Mouse (Mus musculus) spleen, adult 2 months (tissue): ENCODE measurements around the gene Cacna1c. TPM values are rescaled to one million over a fixed set of nuclear protein-coding genes. Genes with fewer than 3 reads are reported as not detected.

Experiments
- DNase-seq, 2 experiments: peaks; one replicate each; pipeline versions ENCODE4 v3.0.0 to v3.0.0-alpha.2; 2012 to 2021; ENCODE audit warnings: low spot score in 2 of 2, low read depth in 1 of 2
- H3K27ac ChIP-seq: fragments of 200-500 bp; 2 replicates; pipeline ENCODE4 v1.5.1; 2012; ENCODE audit warnings: low read length, inconsistent platforms; ENCODE audit not compliant: insufficient read depth
- H3K27me3 ChIP-seq: fragments of 200-500 bp; 2 replicates; pipeline ENCODE4 v1.6.1; 2012; ENCODE audit warnings: mild to moderate bottlenecking, moderate library complexity, low read length, inconsistent platforms; ENCODE audit not compliant: control insufficient read depth, insufficient read depth
- H3K36me3 ChIP-seq: fragments of 200-500 bp; 2 replicates; pipeline ENCODE4 v1.6.1; 2012; ENCODE audit warnings: mild to moderate bottlenecking, low read length, inconsistent platforms; ENCODE audit not compliant: control insufficient read depth, insufficient read depth
- H3K4me1 ChIP-seq: fragments of 200-500 bp; 2 replicates; pipeline ENCODE4 v1.6.1; 2011; ENCODE audit warnings: inconsistent platforms; ENCODE audit not compliant: control insufficient read depth, insufficient read depth, insufficient read length
- H3K4me3 ChIP-seq: fragments of 200-500 bp; 2 replicates; pipeline ENCODE4 v1.5.1; 2011; ENCODE audit warnings: mild to moderate bottlenecking, inconsistent platforms; ENCODE audit not compliant: insufficient read depth, insufficient read length; ENCODE audit errors: extremely low read depth
- CTCF ChIP-seq: fragments of 200-500 bp; IDR thresholded peaks from 2 replicates; pipeline ENCODE4 v1.5.1; 2011; ENCODE audit warnings: mild to moderate bottlenecking, inconsistent platforms; ENCODE audit not compliant: insufficient read depth, insufficient read length, insufficient replicate concordance; ENCODE audit errors: extremely low read depth
- POLR2A ChIP-seq: fragments of 200-500 bp; IDR thresholded peaks from 2 replicates; pipeline ENCODE4 v1.6.1; 2011; ENCODE audit warnings: low read depth, low read length, inconsistent platforms
- WGBS: fragments of 180-500 bp; shearing (Covaris S2); methylation state at CpG from one replicate; pipeline ENCODE4 v1.1.7; 2018; 5-methylcytosine and 5-hydroxymethylcytosine counted together
- polyA plus RNA-seq: library from polyadenylated mRNA; depleted of rRNA; stranded (reverse); fragments of >200 nt; gene quantifications from 2 replicates; pipeline ENCODE4 v1.2.3, GENCODE M21; 2012

The Cacna1c gene
- polyA plus RNA-seq, 1 experiment: 1.1 TPM

DNA sequence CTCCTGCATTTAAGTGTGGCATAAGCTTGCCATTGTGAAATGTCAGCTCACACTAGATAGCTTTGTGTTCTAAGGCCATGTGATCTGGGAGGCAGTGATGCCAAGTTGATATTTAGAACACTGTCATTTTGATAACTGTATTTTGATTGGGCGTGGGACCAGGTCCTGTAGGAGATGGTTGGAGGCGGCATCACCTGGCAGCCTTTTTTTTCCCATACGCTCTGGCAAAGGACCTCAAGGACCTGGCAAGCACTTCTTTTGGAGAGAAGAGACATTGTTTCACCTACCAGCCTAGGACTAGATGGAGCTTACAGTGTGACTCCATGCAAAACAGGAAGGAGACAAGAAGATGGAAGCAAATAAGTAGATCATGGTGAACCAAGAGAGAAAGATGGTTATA, 572.6 kb downstream of the Cacna1c start:
- H3K27me3 ChIP-seq: no peaks in the 10 kb centered on the region
- H3K27ac ChIP-seq: no peak overlapping the region
- H3K4me1 ChIP-seq: no peaks in the 10 kb centered on the region
- no peak for DNase-seq
- H3K4me3 ChIP-seq: no peak overlapping the region
- no peaks in the 10 kb centered on the region for H3K36me3 ChIP-seq
- WGBS: 93% methylated on average over 3 of the region's 3 CpGs
- TF ChIP-seq POLR2A (no peak), CTCF (no peak)

DNA sequence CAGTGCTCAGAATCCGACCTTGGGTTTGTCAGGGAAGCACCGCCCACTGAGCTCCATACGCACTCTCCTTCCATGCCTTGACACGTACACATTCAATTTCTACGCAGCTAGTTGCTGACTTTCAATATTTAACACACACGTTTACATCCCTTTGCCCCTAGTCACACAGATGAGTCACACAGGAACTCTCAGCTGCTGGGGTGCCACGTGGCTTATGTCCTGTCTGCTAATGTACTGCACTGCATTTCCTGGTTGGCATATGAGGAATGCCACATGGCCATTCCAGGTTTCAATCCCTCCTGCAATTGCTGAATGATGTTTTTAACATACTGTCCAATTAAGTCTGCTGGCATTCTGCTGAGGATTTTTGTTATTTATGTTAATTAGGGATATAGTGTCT, 574.4 kb downstream of the Cacna1c start:
- TF ChIP-seq POLR2A: no peak
- TF ChIP-seq CTCF: no peak
- DNase-seq: no peak
- 21% methylated on average over 7 of the region's 7 CpGs for WGBS
- no peaks in the 10 kb centered on the region for H3K4me1 ChIP-seq
- no peaks in the 10 kb centered on the region for H3K27me3 ChIP-seq
- H3K36me3 ChIP-seq: no peaks in the 10 kb centered on the region
- no peak overlapping the region for H3K27ac ChIP-seq
- no peak overlapping the region for H3K4me3 ChIP-seq

DNA sequence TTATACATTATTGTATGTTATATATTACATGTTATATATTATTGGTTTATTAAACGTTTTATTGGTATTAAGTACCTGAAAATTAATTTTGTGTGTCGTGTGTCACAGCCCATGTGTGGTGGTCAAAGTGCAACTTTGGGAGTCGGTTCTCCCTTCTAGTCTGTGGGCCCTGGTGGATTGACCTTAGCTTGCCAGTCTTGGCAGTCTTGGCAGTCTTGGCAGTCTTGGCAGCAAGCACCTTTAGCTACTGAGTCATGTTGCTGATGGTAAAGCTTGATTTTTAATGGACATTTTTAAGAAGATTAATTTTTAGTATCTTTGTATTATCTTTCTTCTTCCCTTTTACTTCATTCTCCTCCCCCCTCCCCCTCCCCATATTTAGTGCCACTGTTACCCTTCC, 574.8 kb downstream of the Cacna1c start:
- 88% methylated on average over 3 of the region's 3 CpGs for WGBS
- no peak for DNase-seq
- no peak for TF ChIP-seq CTCF
- no peak for TF ChIP-seq POLR2A
- Histone ChIP-seq H3K27me3 (no peaks in the 10 kb centered on the region), H3K36me3 (no peaks in the 10 kb centered on the region), H3K4me1 (no peaks in the 10 kb centered on the region), H3K4me3 (no peak overlapping the region), H3K27ac (no peak overlapping the region)

DNA sequence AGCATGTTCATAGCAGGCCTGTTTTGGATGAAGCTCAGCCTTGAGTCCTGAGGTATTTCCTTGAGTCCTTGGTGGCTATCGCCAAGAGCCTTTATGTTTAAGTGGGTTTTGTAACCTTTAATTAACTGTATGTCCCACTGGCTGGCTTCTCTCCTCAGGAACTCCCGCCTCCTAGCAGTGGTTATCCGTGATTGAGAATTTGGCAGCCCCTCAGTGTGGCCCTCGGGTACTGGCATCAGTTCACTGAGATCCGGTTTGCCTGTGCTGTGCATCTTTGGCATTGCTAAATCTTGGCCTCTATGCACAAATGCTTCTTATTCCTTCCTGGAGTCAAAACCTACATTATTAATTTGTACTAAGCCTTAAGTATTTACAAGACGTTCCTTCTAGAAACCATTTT, 587.3 kb downstream of the Cacna1c start:
- no peak overlapping the region for H3K4me3 ChIP-seq
- 94% methylated on average over 6 of the region's 6 CpGs for WGBS

DNA sequence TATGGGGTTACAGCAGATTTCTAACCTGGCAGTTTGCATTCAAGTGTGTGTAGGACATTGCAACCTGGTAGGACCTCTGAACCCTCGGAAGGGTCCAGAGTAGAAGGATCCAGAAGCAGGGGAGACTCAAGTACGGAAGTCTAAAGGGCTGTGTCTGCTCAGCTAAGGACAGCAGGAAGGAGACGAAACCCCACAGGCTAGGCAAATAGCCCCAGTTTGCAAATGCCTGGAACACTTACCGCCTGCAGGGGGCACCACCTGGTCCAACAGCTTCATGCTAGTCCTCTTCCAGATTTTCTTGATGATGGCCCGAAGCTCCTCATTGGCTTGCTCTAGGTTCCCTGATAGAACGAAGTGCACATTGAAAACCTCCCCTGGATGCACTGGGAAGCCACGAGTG, 590.2 kb downstream of the Cacna1c start:
- 72% methylated on average over 7 of the region's 7 CpGs for WGBS
- no peaks in the 10 kb centered on the region for H3K27me3 ChIP-seq
- TF ChIP-seq CTCF (no peak), POLR2A (no peak)
- no peak overlapping the region for H3K4me3 ChIP-seq
- no peaks in the 10 kb centered on the region for H3K4me1 ChIP-seq
- DNase-seq: no peak
- no peak overlapping the region for H3K27ac ChIP-seq
- no peaks in the 10 kb centered on the region for H3K36me3 ChIP-seq

More for the DNA sequence above, 587.3 kb downstream of the Cacna1c start:
- DNase-seq: no peak
- TF ChIP-seq CTCF (no peak), POLR2A (no peak)
- H3K36me3 ChIP-seq: no peaks in the 10 kb centered on the region
- H3K4me1 ChIP-seq: no peaks in the 10 kb centered on the region
- no peaks in the 10 kb centered on the region for H3K27me3 ChIP-seq
- no peak overlapping the region for H3K27ac ChIP-seq

DNA sequence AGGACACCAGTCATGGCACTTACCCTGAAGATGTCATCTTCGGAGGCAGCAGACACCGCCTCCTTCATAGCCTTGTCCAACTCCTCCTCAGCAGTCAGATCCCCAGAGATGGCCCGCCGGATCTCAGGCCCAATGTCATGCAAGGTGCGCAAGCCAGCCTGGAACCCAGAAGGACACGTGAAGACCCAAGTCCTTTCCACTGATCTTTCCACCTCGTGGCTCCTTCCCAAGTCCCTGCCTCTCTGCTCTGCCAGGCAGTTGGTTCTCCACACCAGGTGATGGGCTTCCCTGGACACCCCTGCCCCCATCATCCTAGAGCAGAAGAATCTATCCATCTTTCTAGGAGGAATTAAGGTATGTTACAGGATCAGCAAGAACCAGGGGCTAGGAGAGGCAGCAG, 592.4 kb downstream of the Cacna1c start:
- Histone ChIP-seq H3K4me1 (no peaks in the 10 kb centered on the region), H3K27me3 (no peaks in the 10 kb centered on the region), H3K36me3 (no peaks in the 10 kb centered on the region), H3K4me3 (no peak overlapping the region), H3K27ac (no peak overlapping the region)
- WGBS: 95% methylated on average over 7 of the region's 7 CpGs
- DNase-seq: no peak
- TF ChIP-seq CTCF (no peak), POLR2A (no peak)

DNA sequence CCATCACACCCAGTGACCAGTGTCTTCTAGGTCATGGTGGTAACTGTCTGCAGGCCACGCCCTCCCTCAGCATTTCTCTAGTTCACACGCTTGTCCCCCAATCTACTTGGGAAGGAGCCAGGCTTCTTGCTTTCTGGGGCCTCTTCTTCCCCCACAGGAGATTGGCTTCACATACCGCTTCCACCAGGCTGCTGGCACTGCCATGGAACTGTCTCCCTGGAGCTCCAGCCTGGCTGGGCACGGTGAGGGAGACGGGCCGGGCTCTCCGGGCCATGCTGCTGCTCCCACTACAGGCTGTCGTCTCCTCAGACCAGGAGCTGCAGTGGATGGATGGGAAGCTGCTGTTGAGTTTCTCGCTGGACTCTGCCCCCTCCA, 600.5 kb downstream of the Cacna1c start:
- DNase-seq: no peak
- TF ChIP-seq POLR2A (no peak), CTCF (no peak)
- no peaks in the 10 kb centered on the region for H3K36me3 ChIP-seq
- no peak overlapping the region for H3K4me3 ChIP-seq
- H3K27me3 ChIP-seq: peaks cover 4% of the 10 kb centered on the region
- no peaks in the 10 kb centered on the region for H3K4me1 ChIP-seq
- H3K27ac ChIP-seq: no peak overlapping the region
- 84% methylated on average over 9 of the region's 9 CpGs for WGBS
